Mouse (Mus musculus) kidney, postnatal 25 days (tissue): ENCODE results near the gene Trem3.

Experiments used
- DNase-seq, 2 experiments: peaks; one replicate each; pipeline ENCODE4 v3.0.0; 2021; ENCODE audit warnings: mixed read lengths in 2 of 2

Gene Trem3

DNA sequence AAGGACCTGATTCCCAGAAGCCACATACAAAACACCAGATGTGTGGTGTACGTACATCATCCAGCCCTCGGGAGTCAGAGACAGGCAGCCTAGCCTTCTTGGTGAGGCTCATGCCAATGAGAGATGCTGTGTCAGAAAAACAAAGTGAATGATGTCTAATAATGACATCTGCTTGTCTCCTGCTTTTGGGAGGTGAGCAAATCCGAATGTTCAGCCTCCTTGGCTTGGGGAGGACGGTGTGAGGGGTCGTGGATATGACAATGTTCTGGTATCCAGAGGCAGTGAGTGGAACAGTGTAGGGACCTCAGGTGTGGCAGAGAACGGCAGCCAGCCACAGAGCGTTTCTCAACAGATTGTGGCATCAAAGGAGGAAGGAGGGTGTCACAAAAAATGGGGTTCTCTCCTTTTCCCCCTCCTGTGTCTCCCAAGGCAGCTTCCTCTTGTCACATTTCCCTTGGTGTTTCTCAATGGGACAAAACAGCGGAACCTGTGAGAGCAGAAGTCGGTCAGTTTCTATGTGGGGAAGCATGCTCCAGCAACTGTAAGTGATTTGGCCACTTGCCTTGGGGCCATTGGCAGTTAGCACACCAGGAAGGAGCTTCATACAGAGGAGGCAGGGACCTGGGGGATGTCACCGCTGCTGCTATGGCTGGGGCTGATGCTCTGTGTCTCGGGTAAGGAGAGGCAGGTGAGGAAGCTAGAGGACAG is at the start of gene Trem3:
Trem3 (plus strand) TSS at position 557 of the 708 bp plus-strand sequence.
- DNase-seq = no peak

DNA sequence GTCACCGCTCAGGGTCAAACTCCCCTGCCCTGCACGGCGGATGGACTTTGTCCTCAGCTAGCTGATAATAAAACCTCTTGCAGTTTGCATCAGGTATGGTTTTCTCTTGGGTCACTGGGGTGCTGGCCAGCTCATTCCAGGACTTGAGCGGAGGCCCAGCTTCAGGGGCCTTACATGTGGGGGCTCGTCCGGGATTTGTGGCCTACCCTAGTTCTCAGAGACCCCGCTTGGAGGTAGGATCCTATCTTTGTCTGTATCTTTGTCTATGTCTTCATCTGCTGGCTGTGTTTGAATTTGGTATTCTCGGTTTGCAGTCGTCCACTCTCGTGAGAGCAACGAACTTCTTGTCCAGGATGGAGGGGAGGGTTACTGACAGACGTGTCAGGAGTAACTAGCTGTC is 44.5 kb upstream of the Trem3 start:
- no peak for DNase-seq

DNA sequence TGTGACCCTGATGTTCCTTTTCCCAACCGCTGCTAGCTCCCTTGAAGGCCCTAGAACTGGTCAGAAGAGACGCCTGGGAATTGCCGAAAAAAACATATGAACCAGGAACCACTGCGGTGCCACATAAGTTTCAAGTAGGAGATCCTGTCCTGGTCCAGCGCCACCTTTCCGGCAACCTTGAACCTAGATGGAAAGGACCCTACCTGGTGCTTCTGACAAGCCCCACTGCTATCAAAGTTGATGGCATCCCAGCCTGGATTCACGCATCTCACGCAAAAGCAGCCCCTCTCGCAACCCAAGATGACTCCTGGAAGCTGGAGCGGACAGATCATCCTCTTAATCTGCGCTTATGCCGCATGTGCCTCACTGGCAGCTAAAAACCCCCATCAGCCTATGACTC is 35.0 kb upstream of the Trem3 start:
- DNase-seq = no peak

DNA sequence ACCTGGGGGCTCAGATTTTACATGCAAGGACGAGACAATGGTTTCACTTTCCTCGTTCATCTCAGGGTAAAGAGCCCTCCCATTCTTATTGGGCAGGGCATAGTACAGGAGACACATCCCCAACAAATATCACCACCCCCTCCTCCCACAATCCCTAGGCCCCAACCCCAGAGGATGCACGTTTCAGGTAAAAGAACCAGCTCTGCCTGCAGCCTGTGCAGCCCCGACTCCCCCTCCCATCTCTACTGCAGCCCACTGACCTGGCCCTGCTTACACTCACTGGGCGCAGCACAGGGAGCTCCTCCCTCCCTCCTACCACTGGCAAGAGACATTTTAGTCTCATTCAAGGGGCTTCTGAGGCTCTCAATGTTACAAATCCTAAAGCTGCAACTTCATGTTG is 34.1 kb upstream of the Trem3 start:
- DNase-seq = no peak

DNA sequence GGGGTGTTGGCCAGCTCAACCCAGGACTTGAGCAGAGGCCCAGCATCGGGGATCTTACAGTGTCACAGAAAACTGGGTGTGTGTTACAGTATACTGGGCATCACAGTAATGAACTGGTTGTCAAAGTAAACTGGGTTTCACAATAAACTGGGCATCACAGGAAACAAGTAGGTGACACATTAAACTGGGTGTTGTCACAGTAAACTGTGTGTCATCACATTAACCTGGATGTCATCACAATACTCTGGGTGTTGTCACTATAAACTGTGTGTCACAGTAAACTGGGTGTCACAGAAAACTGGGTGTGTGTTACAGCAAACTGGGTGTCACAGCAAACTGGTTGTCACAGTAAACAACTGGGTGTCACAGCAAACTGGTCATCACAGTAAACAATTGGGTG is 32.1 kb upstream of the Trem3 start:
- no peak for DNase-seq

DNA sequence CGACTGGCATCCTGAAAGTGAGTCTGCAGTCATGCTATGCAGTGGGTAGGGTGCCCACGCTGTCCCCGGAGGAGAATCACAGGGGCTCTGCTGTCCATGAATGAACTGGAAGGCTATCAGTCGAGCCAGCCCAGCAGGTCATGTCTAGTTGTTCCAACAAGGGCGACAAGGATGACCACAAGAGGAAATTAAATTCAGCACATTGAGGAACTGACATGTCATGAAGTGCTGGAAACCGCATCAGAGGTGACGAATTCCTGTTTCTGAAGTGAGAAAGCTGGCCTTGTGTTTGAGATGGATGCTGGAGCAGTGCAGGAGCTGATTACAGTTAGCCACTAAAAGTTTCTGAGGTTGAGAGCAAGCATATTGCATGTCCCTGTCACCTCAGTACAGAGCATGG is 16.9 kb upstream of the Trem3 start:
- DNase-seq = no peak

DNA sequence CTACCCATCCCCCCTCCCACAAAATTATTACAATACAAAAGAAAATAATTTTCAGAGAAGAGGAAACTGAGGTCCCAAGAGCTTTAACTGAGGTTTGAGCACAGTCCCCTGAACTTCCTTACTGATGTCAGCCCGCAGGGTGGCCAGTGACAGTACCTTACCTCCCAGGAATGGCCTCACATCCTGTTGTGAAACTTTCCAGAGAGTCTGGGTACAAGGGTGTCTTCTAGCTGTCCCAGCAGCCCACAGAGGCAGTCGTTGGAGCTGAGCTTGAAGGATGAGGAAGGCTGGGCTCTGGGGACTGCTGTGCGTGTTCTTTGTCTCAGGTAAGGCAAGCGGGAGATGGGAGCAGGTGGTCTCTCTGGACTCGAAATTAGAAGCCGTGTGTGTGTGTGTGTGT is 15.1 kb upstream of the Trem3 start, which contains the start of gene Trem1:
Trem1 (plus strand) TSS at position 251 of the 400 bp plus-strand sequence.
- no peak for DNase-seq

DNA sequence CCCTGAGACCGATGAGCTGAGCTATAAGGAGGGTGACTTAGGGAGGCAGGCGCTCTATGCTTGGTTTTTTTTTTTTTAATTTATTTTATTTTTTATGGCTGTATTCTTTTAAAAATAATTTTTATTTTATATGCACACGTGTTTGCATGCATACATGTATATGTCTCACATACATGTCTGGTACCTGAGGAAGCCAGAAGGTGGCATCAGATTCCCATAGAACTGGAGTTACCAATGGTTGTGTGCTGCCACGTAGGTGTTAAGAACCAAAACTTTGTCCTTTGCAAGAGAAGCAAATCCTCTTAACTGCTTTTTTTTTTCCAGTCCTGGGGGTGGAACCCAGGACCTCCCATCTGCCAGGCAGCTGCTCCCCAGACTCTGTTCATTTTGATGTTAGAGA is 13.8 kb upstream of the Trem3 start:
- DNase-seq = no peak

DNA sequence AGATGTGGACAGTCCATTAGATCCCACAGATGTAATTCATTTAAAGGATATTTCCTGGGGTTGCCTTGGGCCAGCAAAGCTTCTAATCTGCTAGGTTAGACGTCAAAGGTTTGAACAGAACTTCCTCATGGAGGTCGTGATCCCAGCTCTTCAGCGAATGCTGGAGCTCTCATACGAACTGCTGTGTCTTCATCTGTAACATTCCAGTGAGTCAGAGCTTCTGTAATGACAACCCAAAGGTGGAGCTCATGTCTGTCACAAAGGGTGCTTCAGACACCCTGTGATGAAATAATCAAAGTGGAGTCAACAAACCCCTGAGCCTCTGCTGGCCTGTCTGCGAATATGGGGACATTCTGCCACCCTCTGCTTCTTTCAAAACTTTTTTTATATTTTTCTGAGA is 13.0 kb upstream of the Trem3 start:
- no peak for DNase-seq

DNA sequence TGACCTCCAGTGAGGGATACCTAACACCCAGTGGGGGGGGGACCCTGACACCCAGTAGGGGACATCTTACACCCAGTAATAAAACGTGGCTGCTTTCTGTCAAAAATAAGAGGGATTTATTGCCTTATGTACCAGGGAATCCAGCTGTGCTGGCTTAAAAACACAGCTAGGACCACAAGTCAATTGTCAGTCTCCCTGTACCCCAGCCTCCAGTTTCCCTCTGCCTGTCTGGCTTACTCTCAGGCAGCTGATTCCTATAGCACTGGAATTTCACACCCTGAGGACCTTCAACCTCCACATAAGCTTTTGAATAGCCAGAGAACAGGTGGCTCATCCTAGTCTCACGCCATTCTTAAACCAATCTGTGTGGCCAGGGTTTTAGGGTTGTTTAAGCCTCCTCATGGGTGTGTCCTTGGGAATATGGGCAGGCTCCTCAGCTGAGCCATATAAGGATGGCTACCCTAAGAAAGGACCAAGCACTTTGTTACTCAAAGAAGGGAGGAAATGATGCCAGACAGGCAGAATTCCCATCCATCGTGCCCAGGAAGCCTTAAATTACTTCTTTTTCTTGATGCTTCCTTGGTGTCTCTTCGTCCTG is 11.7 kb upstream of the Trem3 start:
- no peak for DNase-seq

DNA sequence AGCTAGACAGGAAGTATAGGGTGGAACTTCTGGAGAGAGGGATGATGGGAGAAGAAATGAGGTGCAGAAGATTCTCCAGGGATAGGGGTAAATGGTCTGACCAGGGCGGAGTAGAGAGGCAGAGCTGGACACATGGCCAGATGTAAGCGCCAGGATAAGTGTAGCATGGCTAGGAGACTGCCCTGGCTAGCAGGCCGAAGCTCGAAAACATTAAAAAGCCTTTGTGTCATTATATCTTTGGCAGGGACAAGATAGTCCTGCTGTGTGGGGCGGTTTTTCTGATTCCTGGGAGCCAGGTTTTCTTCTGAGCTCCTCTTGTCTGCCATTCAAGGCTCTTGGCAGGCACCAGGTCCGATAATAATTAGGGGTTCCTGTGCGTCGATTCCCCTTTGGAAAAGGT is 10.0 kb upstream of the Trem3 start:
- DNase-seq = no peak

DNA sequence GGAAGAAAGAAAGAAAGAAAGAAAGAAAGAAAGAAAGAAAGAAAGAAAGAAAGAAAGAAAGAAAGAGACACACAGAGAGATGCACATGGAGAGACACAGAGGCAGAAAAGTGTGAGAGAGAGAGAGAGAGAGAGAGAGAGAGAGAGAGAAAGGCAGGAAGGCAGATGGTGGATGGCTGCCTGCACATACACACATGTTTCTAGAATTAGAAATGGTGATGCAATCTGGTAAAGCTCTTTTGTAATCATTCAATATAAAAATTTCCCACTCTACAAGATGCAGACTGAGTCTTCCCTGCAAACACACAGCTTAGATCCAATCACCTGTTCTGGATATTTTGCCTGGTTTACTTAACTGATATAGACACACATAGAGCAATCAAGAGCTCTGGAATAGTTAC is 1.5 kb downstream of the Trem3 start:
- no peak for DNase-seq

DNA sequence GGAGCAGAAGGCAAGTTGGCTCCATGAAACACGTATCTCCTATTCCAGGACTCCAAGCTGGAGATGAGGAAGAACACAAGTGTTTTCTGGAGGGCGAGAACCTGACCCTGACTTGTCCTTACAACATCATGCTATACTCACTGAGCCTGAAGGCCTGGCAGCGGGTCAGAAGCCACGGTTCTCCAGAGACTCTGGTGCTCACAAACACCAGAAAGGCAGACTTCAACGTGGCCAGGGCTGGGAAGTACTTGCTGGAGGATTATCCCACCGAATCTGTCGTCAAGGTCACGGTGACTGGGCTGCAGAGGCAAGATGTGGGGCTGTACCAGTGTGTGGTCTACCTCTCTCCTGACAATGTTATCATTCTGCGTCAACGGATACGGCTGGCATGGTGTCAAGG is 1.9 kb downstream of the Trem3 start:
- no peak for DNase-seq

DNA sequence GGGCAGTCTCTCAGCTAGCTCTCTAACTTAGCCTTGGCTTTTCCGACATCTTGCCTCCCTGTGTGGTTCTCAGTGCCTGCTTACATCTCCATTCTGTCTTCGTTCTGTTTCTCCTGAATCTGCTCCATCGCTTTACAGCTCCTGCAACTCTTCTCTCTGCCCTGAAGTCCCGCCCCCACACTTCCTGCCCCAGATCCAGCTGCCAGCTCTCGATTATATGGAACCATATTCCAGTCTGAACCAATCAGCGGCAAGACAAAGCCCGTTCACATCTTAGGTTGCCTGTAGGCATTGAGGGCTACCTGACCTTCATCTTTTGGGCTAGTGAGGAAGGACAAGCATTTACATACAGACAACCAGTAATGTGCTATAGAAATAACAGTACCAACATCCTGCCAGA is 3.1 kb downstream of the Trem3 start:
- DNase-seq = no peak

DNA sequence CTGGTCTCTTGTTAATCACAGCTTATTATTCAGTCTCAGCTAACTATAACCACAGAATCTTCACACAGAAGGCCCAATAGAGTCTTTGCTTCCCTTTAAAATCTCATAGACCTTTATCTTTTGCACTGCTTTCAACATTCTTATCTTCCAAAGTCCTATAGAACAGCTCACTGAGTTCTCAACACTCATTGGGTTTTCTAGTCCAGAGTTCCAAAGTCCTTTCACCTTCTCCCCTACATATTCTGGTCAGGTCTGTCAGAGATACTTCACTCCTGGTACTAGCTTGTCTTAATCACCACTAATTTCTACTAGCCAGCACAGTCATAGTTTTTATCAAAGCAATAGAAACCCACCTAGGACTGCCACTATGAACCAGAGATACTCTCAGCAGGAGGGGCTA is 9.0 kb downstream of the Trem3 start:
- no peak for DNase-seq

DNA sequence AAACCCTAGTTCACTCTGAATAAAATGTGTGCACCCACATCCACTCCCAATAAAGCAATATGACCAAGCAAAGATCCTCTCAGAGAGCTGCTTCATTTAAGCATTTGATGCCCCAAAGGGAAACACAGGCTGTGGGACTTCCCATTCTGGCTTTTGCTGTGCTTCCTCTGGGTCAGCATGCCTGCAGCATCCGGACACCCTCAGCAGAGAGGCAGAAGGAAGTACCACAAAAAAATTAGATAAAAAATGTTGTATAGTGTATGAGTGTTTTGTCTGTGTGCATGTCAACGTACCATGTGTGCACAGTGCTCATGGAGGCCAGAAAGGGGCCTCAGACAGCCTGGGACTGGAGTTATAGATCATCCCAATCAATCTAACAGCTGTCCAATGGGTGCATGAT is 14.3 kb downstream of the Trem3 start:
- no peak for DNase-seq

DNA sequence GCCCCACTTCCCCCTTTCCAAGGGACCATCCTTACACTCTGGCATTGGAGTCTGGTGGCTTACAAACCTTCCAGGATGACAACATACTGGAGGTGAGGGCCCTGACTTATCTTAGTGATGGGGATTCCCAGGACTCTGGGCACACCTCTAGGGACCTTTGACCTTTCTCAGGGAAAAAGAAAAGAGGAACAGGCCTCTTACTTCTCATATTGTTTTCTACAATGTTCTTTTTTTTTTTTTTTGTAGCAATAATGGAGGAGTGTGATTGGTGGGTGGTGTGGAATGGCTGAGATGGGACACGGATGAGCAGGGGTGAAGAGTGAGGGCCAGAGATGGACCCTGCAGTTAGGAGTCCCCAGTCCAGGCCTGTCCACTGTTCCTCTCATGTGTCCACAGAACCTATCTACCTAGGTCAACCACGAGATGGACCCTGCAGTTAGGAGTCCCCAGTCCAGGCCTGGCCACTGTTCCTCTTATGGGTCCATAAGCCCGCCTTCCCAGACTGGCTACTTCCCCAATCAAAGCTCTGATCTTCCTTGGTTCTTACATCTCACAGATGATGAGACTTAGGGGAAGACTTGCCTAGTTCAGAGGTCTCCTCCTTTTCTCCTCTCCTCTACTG is 16.3 kb downstream of the Trem3 start, which contains the start of gene Treml4:
Treml4 (plus strand) TSS at position 555 of the 622 bp plus-strand sequence.
- DNase-seq = no peak

DNA sequence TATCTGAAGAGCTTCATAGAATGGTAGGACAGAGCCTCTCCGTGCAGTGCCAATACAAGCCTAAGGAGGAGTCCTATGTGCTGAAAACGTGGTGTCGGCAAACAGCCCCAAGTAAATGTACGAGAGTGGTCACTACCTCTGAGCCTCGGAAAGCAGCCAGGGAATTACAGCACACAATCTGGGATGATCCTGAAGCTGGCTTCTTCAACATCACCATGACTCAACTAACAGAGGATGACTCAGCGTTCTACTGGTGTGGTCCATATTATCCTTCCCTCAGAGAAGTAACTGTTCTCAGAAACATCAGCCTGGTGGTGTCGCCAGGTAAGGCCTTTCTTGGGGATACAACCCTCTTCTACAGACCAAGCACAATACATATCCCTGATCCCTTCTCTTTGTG is 17.1 kb downstream of the Trem3 start:
- no peak for DNase-seq

DNA sequence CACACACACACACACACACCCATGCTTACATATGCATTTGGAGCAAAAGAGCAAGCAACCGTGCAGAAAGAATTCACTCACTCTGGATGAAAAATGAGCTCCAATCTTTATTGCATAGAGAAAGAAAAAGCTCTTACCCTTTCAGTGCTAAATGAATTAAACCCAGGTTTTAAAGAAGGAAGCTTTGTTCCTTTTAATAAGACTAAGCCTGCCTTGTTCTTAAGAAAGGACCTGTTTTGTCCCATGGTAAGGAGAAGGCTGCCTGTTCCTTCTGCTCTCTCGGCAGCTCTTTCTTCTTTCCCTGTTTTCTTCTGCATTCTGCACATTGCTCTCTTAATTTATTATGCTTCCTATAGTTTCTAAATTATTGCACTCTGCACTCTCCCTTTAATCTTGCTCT is 18.6 kb downstream of the Trem3 start:
- no peak for DNase-seq

DNA sequence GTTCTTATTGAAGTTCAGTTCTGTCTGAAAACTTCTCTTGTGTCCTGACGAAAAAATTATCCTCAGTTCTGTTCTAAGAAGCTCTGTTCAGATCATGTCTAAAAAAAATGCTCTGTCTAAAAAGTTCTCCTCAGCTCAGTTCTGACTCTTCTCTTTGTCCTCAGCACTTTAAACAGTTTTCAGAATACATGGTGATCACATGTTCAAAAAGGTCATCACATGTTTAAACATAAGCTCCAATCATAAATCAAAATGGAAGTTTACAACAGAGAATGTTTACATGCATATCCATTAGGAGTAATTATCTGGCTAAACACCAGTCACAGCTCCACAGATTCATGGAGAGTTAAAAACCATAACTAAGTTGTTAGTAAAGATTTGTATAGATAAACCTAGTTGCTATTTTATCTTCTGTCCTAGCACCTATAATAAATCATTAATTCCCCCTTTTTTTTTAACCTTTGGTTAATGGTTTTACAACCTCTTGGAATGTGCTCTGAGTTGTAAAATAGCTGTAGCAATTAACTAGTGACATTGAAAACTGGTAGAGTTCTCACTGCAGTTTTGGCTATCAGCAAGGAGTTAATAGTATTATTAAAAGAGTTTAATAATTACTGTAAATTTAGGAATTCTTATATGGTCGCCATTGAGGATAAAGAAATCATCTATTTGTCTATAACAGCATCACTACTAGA is 19.2 kb downstream of the Trem3 start:
- DNase-seq = no peak

DNA sequence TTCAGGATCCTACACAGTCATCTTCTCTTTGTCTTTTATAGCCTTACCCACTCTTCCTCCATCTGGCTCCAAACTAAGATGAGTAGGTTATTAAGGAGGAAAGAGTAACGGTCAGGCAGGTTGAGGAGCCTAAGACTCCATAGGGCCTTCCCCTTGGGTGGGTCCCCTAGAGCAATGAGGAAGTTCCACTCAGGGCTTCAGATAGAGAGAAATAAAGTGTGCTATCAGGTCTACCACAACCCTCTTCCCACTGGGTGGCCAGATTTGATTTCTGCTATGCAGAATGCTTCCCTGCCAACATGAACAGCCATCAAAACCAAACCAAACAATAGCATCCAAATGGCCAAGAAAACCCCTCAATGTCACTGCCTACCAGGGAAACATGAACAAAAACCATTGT is 20.0 kb downstream of the Trem3 start:
- DNase-seq = no peak

DNA sequence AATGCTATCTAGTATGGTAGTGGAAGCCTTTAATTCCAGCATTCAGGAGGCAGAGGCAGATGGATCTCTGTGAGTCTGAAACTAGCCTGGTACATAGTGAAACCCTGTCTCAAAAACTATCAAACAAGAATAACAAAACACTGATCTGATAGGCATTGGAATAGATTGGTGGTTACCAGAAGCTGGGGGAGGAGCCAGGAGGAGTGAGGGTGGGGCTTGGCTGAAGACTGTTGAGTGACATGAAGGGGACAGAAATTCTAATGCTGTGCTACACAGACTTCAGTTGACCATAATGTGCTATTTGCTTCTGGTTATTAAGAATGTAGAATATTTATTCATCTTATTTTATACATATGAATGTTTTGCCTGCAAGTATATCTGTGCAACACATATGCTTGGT is 20.7 kb downstream of the Trem3 start:
- no peak for DNase-seq

DNA sequence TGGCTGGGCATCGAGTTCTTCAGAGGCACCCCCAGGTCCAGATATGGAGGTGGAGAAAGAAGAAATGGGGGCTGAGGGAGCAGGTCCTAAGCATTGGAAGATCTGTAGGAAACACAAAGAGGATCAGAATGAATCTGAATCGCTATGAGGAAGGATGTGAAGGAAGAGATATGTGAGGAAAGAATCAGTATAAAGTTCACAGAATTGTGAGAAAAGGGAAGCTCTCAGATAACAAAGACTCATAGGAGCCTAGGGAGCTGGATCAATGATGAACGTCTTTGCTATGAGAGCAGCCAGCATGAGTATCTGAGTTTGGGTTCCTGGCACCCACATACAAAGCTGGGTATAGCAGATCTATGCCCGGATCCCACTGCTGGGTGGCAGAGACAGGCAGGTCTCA is 22.3 kb downstream of the Trem3 start:
- DNase-seq = no peak

DNA sequence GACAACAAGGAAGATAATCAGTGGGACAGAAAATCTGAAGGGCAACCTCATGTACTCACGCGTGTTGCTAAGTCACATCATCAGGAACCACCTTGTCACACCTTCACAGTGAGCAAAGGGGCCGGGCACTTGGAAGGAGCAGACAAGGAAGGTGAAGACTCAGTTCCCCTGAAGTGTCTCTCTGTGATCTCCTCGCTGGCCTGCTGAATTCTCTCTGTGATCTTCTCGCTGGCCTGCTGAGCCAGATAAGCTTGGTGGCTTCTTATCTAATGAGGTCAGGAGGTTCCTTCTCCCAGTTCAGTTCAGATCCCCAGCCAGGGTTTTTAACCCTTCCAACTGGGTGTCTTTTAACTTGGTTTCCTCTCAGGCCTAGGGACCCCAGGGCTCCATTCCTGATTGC is 24.6 kb downstream of the Trem3 start:
- no peak for DNase-seq
